Mouse (Mus musculus): ENCODE data around the gene Cacng2.

Gene Cacng2

GRCm38 (mm10) chr15:78003929-78004328 lies 115.9 kb downstream of the Cacng2 start:
- DNase-seq (ENCODE audit: low spot score), result no peak

GRCm38 (mm10) chr15:78001400-78001799 lies 118.4 kb downstream of the Cacng2 start:
- no peak for DNase-seq (ENCODE audit: low spot score)

- no peak for DNase-seq (ENCODE audit: low spot score)
These were observed 131.3 kb downstream of the Cacng2 start for GRCm38 (mm10) chr15:77988541-77988940.

- no peak for DNase-seq (ENCODE audit: low spot score)
These were observed 136.4 kb downstream of the Cacng2 start for GRCm38 (mm10) chr15:77983391-77983790.

GRCm38 (mm10) chr15:77982195-77982939 lies 137.5 kb downstream of the Cacng2 start:
- DNase-seq (ENCODE audit: low spot score), result peak; percentile 41

- no peak for DNase-seq (ENCODE audit: low spot score)
These were observed 138.6 kb downstream of the Cacng2 start for GRCm38 (mm10) chr15:77981181-77981680.

- DNase-seq (ENCODE audit: low spot score), result peak; percentile 49
These were observed 140.4 kb downstream of the Cacng2 start for GRCm38 (mm10) chr15:77979427-77979865.

GRCm38 (mm10) chr15:77977663-77978062 lies 142.2 kb downstream of the Cacng2 start:
- no peak for DNase-seq (ENCODE audit: low spot score)

GRCm38 (mm10) chr15:77974165-77974841 lies 145.5 kb downstream of the Cacng2 start:
- DNase-seq (ENCODE audit: low spot score), result no peak

GRCm38 (mm10) chr15:77970470-77971292 lies 149.1 kb downstream of the Cacng2 start, which contains the start of gene Eif3d:
Gene Eif3d, minus strand, starts transcription at chr15:77970813.
- peak; percentile 97 for DNase-seq (ENCODE audit: low spot score)

- no peak for DNase-seq (ENCODE audit: low spot score)
These were observed 149.8 kb downstream of the Cacng2 start for GRCm38 (mm10) chr15:77969940-77970469.

- no peak for DNase-seq (ENCODE audit: low spot score)
These were observed 154.7 kb downstream of the Cacng2 start for GRCm38 (mm10) chr15:77965117-77965528.

- DNase-seq (ENCODE audit: low spot score), result no peak
These were observed 157.4 kb downstream of the Cacng2 start for GRCm38 (mm10) chr15:77962447-77962846.

- DNase-seq (ENCODE audit: low spot score), result no peak
These were observed 159.1 kb downstream of the Cacng2 start for GRCm38 (mm10) chr15:77960693-77961092.

GRCm38 (mm10) chr15:77958071-77958470 lies 161.8 kb downstream of the Cacng2 start:
- DNase-seq (ENCODE audit: low spot score), result no peak

GRCm38 (mm10) chr15:77957625-77958024 lies 162.2 kb downstream of the Cacng2 start:
- DNase-seq (ENCODE audit: low spot score), result no peak

- DNase-seq (ENCODE audit: low spot score), result peak; percentile 83
These were observed 163.4 kb downstream of the Cacng2 start, which contains the start of gene Foxred2 for GRCm38 (mm10) chr15:77956404-77956901. Gene Foxred2, minus strand, starts transcription at chr15:77956722.

- DNase-seq (ENCODE audit: low spot score), result no peak
These were observed 164.1 kb downstream of the Cacng2 start for GRCm38 (mm10) chr15:77955440-77956403.

GRCm38 (mm10) chr15:77954362-77954761 lies 165.5 kb downstream of the Cacng2 start:
- no peak for DNase-seq (ENCODE audit: low spot score)

GRCm38 (mm10) chr15:77952921-77953320 lies 166.9 kb downstream of the Cacng2 start:
- no peak for DNase-seq (ENCODE audit: low spot score)
